Mouse (Mus musculus) liver, embryonic 14.5 days (tissue): Measurements from ENCODE around the gene Lamb3. TPM values are rescaled to one million over a fixed set of nuclear protein-coding genes. Genes with fewer than 3 reads are reported as not detected.

ENCODE experiments used
- ATAC-seq: fragments of 200-750 bp; cut with Nextera tagmentation; 2 replicates; pipeline ENCODE4 v1.8.0; 2017; ENCODE audit warnings: moderate number of reproducible peaks, mild to moderate bottlenecking, moderate library complexity; ENCODE audit not compliant: insufficient read depth
- DNase-seq, 3 experiments: peaks; one replicate each; pipeline ENCODE4 v3.0.0-alpha.2; 2012 to 2013; ENCODE audit warnings: low read depth in 3 of 3, low spot score in 3 of 3
- H3K27ac ChIP-seq: fragments of 300-500 bp; sonication (generic); 2 replicates; pipeline ENCODE4 v1.5.1; 2014; ENCODE audit warnings: moderate library complexity, mild to moderate bottlenecking, control low read depth, inconsistent platforms
- H3K27me3 ChIP-seq: fragments of 300-500 bp; sonication (generic); 2 replicates; pipeline ENCODE4 v1.6.1; 2014; ENCODE audit warnings: mild to moderate bottlenecking, low read length, moderate library complexity; ENCODE audit not compliant: control insufficient read depth, insufficient read depth
- H3K36me3 ChIP-seq: fragments of 300-500 bp; sonication (generic); replicated peaks from 2 replicates; pipeline ENCODE4 v1.6.1; 2014; ENCODE audit warnings: low read depth; ENCODE audit not compliant: control insufficient read depth, insufficient read depth
- H3K4me1 ChIP-seq, 2 experiments: fragments of 200-500 bp in 1 of 2; fragments of 300-500 bp in 1 of 2; sonication (generic) in 1 of 2; replicated peaks; 2 replicates each; pipeline ENCODE4 v1.6.1; 2012 to 2014; ENCODE audit warnings: antibody characterized with exemption in 1 of 2, inconsistent platforms in 1 of 2, low read length in 1 of 2; ENCODE audit not compliant: control insufficient read depth in 2 of 2, insufficient read depth in 2 of 2
- H3K4me2 ChIP-seq: fragments of 300-500 bp; sonication (generic); 2 replicates; pipeline ENCODE4 v1.6.1; 2014; ENCODE audit warnings: low read depth, mild to moderate bottlenecking, control low read depth, moderate library complexity
- H3K4me3 ChIP-seq, 2 experiments: fragments of 200-500 bp in 1 of 2; fragments of 300-500 bp in 1 of 2; sonication (generic) in 1 of 2; 2 replicates each; pipeline ENCODE4 v1.5.1; 2012 to 2014; ENCODE audit warnings: low read depth in 2 of 2, low read length in 2 of 2, mild to moderate bottlenecking in 2 of 2, control low read depth in 1 of 2, inconsistent platforms in 1 of 2, moderate library complexity in 1 of 2; ENCODE audit not compliant: insufficient read depth in 1 of 2
- H3K9ac ChIP-seq: fragments of 300-500 bp; sonication (generic); replicated peaks from 2 replicates; pipeline ENCODE4 v1.6.1; 2014; ENCODE audit warnings: mild to moderate bottlenecking, control low read depth, moderate library complexity
- H3K9me3 ChIP-seq: fragments of 300-500 bp; sonication (generic); 2 replicates; pipeline ENCODE4 v1.6.1; 2016; ENCODE audit warnings: low read length, mixed read lengths; ENCODE audit not compliant: control insufficient read depth
- CTCF ChIP-seq: IDR thresholded peaks from 2 replicates; pipeline ENCODE4 v1.5.1; 2016; ENCODE audit warnings: antibody characterized with exemption, low read depth, control low read depth
- EP300 ChIP-seq: IDR thresholded peaks from 2 replicates; pipeline ENCODE4 v1.6.1; 2016; ENCODE audit warnings: antibody characterized with exemption, low read depth
- WGBS: fragments of 180-500 bp; shearing (Covaris S2); extraction: QIAGEN DNeasy Blood & Tissue Kit; methylation state at CpG from one replicate; pipeline ENCODE4 v1.1.7; 2014; ENCODE audit not compliant: insufficient replicate concordance; 5-methylcytosine and 5-hydroxymethylcytosine counted together
- polyA plus RNA-seq, 2 experiments: library from polyadenylated mRNA; depleted of rRNA in 1 of 2; stranded (reverse) in 1 of 2; unstranded in 1 of 2; fragments of >200 nt; fragmentation: Nextera tagmentation in 1 of 2; extraction: Ambion mirVana in 1 of 2; gene quantifications; 2 replicates each; pipeline versions ENCODE4 v1.2.1 to v1.2.3; 2012 to 2014

The Lamb3 gene
- polyA plus RNA-seq, 2 experiments: 0.17 to 0.28 TPM

GRCm38 (mm10) chr1:193299995-193300394, 92.5 kb downstream of the Lamb3 start:
- Histone ChIP-seq H3K36me3 (no peaks in the 10 kb centered on the region), H3K9ac (no peak overlapping the region), H3K27me3 (no peaks in the 10 kb centered on the region), H3K4me2 (no peak overlapping the region), H3K9me3 (no peaks in the 10 kb centered on the region), H3K4me1 (no peaks in the 10 kb centered on the region), H3K27ac (no peak overlapping the region), H3K4me3 (no peak overlapping the region)
- whole genome bisulfite sequencing: 26% methylated on average over 1 of the region's 1 CpGs
- no peak for TF ChIP-seq EP300
- no peak for TF ChIP-seq CTCF
- ATAC-seq (no peak), DNase-seq (no peak)

- H3K27ac ChIP-seq: no peak overlapping the region
- no peak for TF ChIP-seq EP300
- no peak for TF ChIP-seq CTCF
- no peak overlapping the region for H3K9ac ChIP-seq
- no peaks in the 10 kb centered on the region for H3K9me3 ChIP-seq
- no peaks in the 10 kb centered on the region for H3K4me1 ChIP-seq
- no peak overlapping the region for H3K4me3 ChIP-seq
- WGBS: 41% methylated on average over 6 of the region's 6 CpGs
- no peaks in the 10 kb centered on the region for H3K36me3 ChIP-seq
- DNase-seq (no peak), ATAC-seq (no peak)
- no peaks in the 10 kb centered on the region for H3K27me3 ChIP-seq
- H3K4me2 ChIP-seq: no peak overlapping the region
These were observed 94.0 kb downstream of the Lamb3 start for GRCm38 (mm10) chr1:193301216-193302092.

GRCm38 (mm10) chr1:193302093-193302405, 94.5 kb downstream of the Lamb3 start:
- DNase-seq (no peak), ATAC-seq (peak; percentile 14; the same call in 1 of the 2 replicates)
- no peaks in the 10 kb centered on the region for H3K36me3 ChIP-seq
- H3K27ac ChIP-seq: no peak overlapping the region
- no peak overlapping the region for H3K4me2 ChIP-seq
- no peak overlapping the region for H3K9ac ChIP-seq
- H3K4me3 ChIP-seq: no peak overlapping the region
- H3K27me3 ChIP-seq: no peaks in the 10 kb centered on the region
- 44% methylated on average over 8 of the region's 8 CpGs for WGBS
- H3K4me1 ChIP-seq: no peaks in the 10 kb centered on the region
- TF ChIP-seq EP300: no peak
- TF ChIP-seq CTCF: no peak
- no peaks in the 10 kb centered on the region for H3K9me3 ChIP-seq

GRCm38 (mm10) chr1:193303096-193303495, 95.6 kb downstream of the Lamb3 start:
- Histone ChIP-seq H3K27me3 (no peaks in the 10 kb centered on the region), H3K9me3 (no peaks in the 10 kb centered on the region), H3K4me3 (no peak overlapping the region), H3K27ac (no peak overlapping the region), H3K4me2 (no peak overlapping the region), H3K4me1 (no peaks in the 10 kb centered on the region), H3K36me3 (no peaks in the 10 kb centered on the region), H3K9ac (no peak overlapping the region)
- ATAC-seq: no peak
- 26% methylated on average over 2 of the region's 2 CpGs for WGBS
- TF ChIP-seq CTCF (no peak), EP300 (no peak)
- no peak for DNase-seq

- no peaks in the 10 kb centered on the region for H3K36me3 ChIP-seq
- WGBS: 47% methylated on average over 7 of the region's 7 CpGs
- no peak for TF ChIP-seq CTCF
- no peak for TF ChIP-seq EP300
- H3K4me2 ChIP-seq: no peak overlapping the region
- H3K27me3 ChIP-seq: no peaks in the 10 kb centered on the region
- no peaks in the 10 kb centered on the region for H3K9me3 ChIP-seq
- DNase-seq (no peak), ATAC-seq (no peak)
- H3K9ac ChIP-seq: no peak overlapping the region
- no peaks in the 10 kb centered on the region; a peak in 1 of 4 replicates for H3K4me1 ChIP-seq
- no peak overlapping the region for H3K4me3 ChIP-seq
- no peak overlapping the region for H3K27ac ChIP-seq
These were observed 97.9 kb downstream of the Lamb3 start for GRCm38 (mm10) chr1:193305386-193305785.
